Mouse (Mus musculus): ENCODE measurements around the gene Rps6kc1. TPM values are rescaled to one million over a fixed set of nuclear protein-coding genes. Genes with fewer than 3 reads are reported as not detected.

The Rps6kc1 gene
- polyA plus RNA-seq, 1 experiment from 2014 or later = 13.6 TPM

- no peaks in the 10 kb centered on the region for H3K4me1 ChIP-seq (ENCODE audit: control insufficient read depth, insufficient read depth, low read length)
- no peak overlapping the region for H3K9ac ChIP-seq (ENCODE audit: low read depth, low read length)
- H3K27me3 ChIP-seq (ENCODE audit: control insufficient read depth, insufficient read depth, low read length) = no peaks in the 10 kb centered on the region
- H3K4me3 ChIP-seq (ENCODE audit: low read length) = no peak overlapping the region
- no peaks in the 10 kb centered on the region for H3K9me3 ChIP-seq (ENCODE audit: control insufficient read depth, low read length)
- H3K4me2 ChIP-seq (replicated peaks; ENCODE audit: low read depth, low read length) = no peak overlapping the region
- no peak overlapping the region for H3K27ac ChIP-seq (ENCODE audit: low read depth, low read length)
- WGBS = 90% methylated on average over 2 of the region's 2 CpGs
- peaks cover 20% of the 10 kb centered on the region for H3K36me3 ChIP-seq (ENCODE audit: control insufficient read depth, insufficient read depth, low read length)
- ATAC-seq (ENCODE audit: low FRiP score, low TSS enrichment) = no peak
Measured at GRCm38 (mm10) chr1:190888031-190888430, 23.5 kb downstream of the Rps6kc1 start.

- ATAC-seq (ENCODE audit: low FRiP score, low TSS enrichment) = no peak
- no peak overlapping the region for H3K4me3 ChIP-seq (ENCODE audit: low read length)
- no peaks in the 10 kb centered on the region for H3K4me1 ChIP-seq (ENCODE audit: control insufficient read depth, insufficient read depth, low read length)
- no peak overlapping the region for H3K27ac ChIP-seq (ENCODE audit: low read depth, low read length)
- WGBS = 90% methylated on average over 4 of the region's 4 CpGs
- peaks cover 10% of the 10 kb centered on the region; the same call in 1 of the 2 replicates for H3K36me3 ChIP-seq (ENCODE audit: control insufficient read depth, insufficient read depth, low read length)
- no peaks in the 10 kb centered on the region for H3K27me3 ChIP-seq (ENCODE audit: control insufficient read depth, insufficient read depth, low read length)
- H3K9ac ChIP-seq (ENCODE audit: low read depth, low read length) = no peak overlapping the region
- H3K9me3 ChIP-seq (ENCODE audit: control insufficient read depth, low read length) = no peaks in the 10 kb centered on the region
- H3K4me2 ChIP-seq (replicated peaks; ENCODE audit: low read depth, low read length) = no peak overlapping the region
Measured at GRCm38 (mm10) chr1:190886014-190886413, 25.6 kb downstream of the Rps6kc1 start.

GRCm38 (mm10) chr1:190881422-190881821 is 30.1 kb downstream of the Rps6kc1 start:
- ATAC-seq (ENCODE audit: low FRiP score, low TSS enrichment) = no peak
- H3K9me3 ChIP-seq (ENCODE audit: control insufficient read depth, low read length) = no peaks in the 10 kb centered on the region
- H3K27ac ChIP-seq (ENCODE audit: low read depth, low read length) = no peak overlapping the region
- no peak overlapping the region for H3K4me2 ChIP-seq (replicated peaks; ENCODE audit: low read depth, low read length)
- no peaks in the 10 kb centered on the region for H3K27me3 ChIP-seq (ENCODE audit: control insufficient read depth, insufficient read depth, low read length)
- no peak overlapping the region for H3K9ac ChIP-seq (ENCODE audit: low read depth, low read length)
- H3K36me3 ChIP-seq (ENCODE audit: control insufficient read depth, insufficient read depth, low read length) = peaks cover 6% of the 10 kb centered on the region; the same call in 1 of the 2 replicates
- 4% methylated on average over 2 of the region's 2 CpGs for WGBS
- H3K4me3 ChIP-seq (ENCODE audit: low read length) = no peak overlapping the region
- H3K4me1 ChIP-seq (ENCODE audit: control insufficient read depth, insufficient read depth, low read length) = no peaks in the 10 kb centered on the region; the same call in 1 of the 2 replicates

- H3K9me3 ChIP-seq (ENCODE audit: control insufficient read depth, low read length) = no peaks in the 10 kb centered on the region
- ATAC-seq (ENCODE audit: low FRiP score, low TSS enrichment) = no peak
- WGBS = 83% methylated on average over 6 of the region's 6 CpGs
Measured at GRCm38 (mm10) chr1:190880638-190881037, 30.9 kb downstream of the Rps6kc1 start.

GRCm38 (mm10) chr1:190875751-190876150 is 35.8 kb downstream of the Rps6kc1 start:
- H3K4me1 ChIP-seq (ENCODE audit: control insufficient read depth, insufficient read depth, low read length) = no peaks in the 10 kb centered on the region; the same call in 1 of the 2 replicates
- no peak for ATAC-seq (ENCODE audit: low FRiP score, low TSS enrichment)
- H3K36me3 ChIP-seq (ENCODE audit: control insufficient read depth, insufficient read depth, low read length) = peaks cover 2% of the 10 kb centered on the region; the same call in 1 of the 2 replicates
- no peak overlapping the region for H3K4me3 ChIP-seq (ENCODE audit: low read length)
- WGBS = 95% methylated on average over 6 of the region's 6 CpGs
- H3K9ac ChIP-seq (ENCODE audit: low read depth, low read length) = no peak overlapping the region
- H3K27ac ChIP-seq (ENCODE audit: low read depth, low read length) = no peak overlapping the region
- H3K27me3 ChIP-seq (ENCODE audit: control insufficient read depth, insufficient read depth, low read length) = no peaks in the 10 kb centered on the region
- H3K4me2 ChIP-seq (replicated peaks; ENCODE audit: low read depth, low read length) = no peak overlapping the region
- no peaks in the 10 kb centered on the region for H3K9me3 ChIP-seq (ENCODE audit: control insufficient read depth, low read length)

More at GRCm38 (mm10) chr1:190880638-190881037, 30.9 kb downstream of the Rps6kc1 start:
- Histone ChIP-seq H3K4me3 (ENCODE audit: low read length) (no peak overlapping the region), H3K4me1 (ENCODE audit: control insufficient read depth, insufficient read depth, low read length) (no peaks in the 10 kb centered on the region; the same call in 1 of the 2 replicates), H3K4me2 (replicated peaks; ENCODE audit: low read depth, low read length) (no peak overlapping the region), H3K27ac (ENCODE audit: low read depth, low read length) (no peak overlapping the region), H3K9ac (ENCODE audit: low read depth, low read length) (no peak overlapping the region), H3K36me3 (ENCODE audit: control insufficient read depth, insufficient read depth, low read length) (peaks cover 6% of the 10 kb centered on the region; the same call in 1 of the 2 replicates), H3K27me3 (ENCODE audit: control insufficient read depth, insufficient read depth, low read length) (no peaks in the 10 kb centered on the region)

- Histone ChIP-seq H3K27me3 (ENCODE audit: control insufficient read depth, insufficient read depth, low read length) (no peaks in the 10 kb centered on the region), H3K9ac (ENCODE audit: low read depth, low read length) (no peak overlapping the region), H3K27ac (ENCODE audit: low read depth, low read length) (no peak overlapping the region), H3K4me3 (ENCODE audit: low read length) (no peak overlapping the region), H3K4me2 (replicated peaks; ENCODE audit: low read depth, low read length) (no peak overlapping the region), H3K36me3 (ENCODE audit: control insufficient read depth, insufficient read depth, low read length) (peaks cover 2% of the 10 kb centered on the region; the same call in 1 of the 2 replicates), H3K9me3 (ENCODE audit: control insufficient read depth, low read length) (no peaks in the 10 kb centered on the region), H3K4me1 (ENCODE audit: control insufficient read depth, insufficient read depth, low read length) (no peaks in the 10 kb centered on the region; the same call in 1 of the 2 replicates)
- WGBS = 84% methylated on average over 4 of the region's 4 CpGs
- no peak for ATAC-seq (ENCODE audit: low FRiP score, low TSS enrichment)
Measured at GRCm38 (mm10) chr1:190875089-190875488, 36.5 kb downstream of the Rps6kc1 start.

GRCm38 (mm10) chr1:190871068-190871467 is 40.5 kb downstream of the Rps6kc1 start:
- Histone ChIP-seq H3K27ac (ENCODE audit: low read depth, low read length) (no peak overlapping the region), H3K4me2 (replicated peaks; ENCODE audit: low read depth, low read length) (no peak overlapping the region), H3K9me3 (ENCODE audit: control insufficient read depth, low read length) (no peaks in the 10 kb centered on the region), H3K4me1 (ENCODE audit: control insufficient read depth, insufficient read depth, low read length) (no peaks in the 10 kb centered on the region), H3K27me3 (ENCODE audit: control insufficient read depth, insufficient read depth, low read length) (no peaks in the 10 kb centered on the region), H3K36me3 (ENCODE audit: control insufficient read depth, insufficient read depth, low read length) (peaks cover 11% of the 10 kb centered on the region; the same call in 1 of the 2 replicates), H3K9ac (ENCODE audit: low read depth, low read length) (no peak overlapping the region), H3K4me3 (ENCODE audit: low read length) (no peak overlapping the region)
- ATAC-seq (ENCODE audit: low FRiP score, low TSS enrichment) = no peak
- 92% methylated on average over 12 of the region's 12 CpGs for WGBS

GRCm38 (mm10) chr1:190869996-190870395 is 41.6 kb downstream of the Rps6kc1 start:
- H3K27ac ChIP-seq (ENCODE audit: low read depth, low read length) = no peak overlapping the region
- 91% methylated on average over 4 of the region's 4 CpGs for WGBS
- ATAC-seq (ENCODE audit: low FRiP score, low TSS enrichment) = no peak

GRCm38 (mm10) chr1:190868790-190869189 is 42.8 kb downstream of the Rps6kc1 start:
- Histone ChIP-seq H3K27me3 (ENCODE audit: control insufficient read depth, insufficient read depth, low read length) (no peaks in the 10 kb centered on the region), H3K9me3 (ENCODE audit: control insufficient read depth, low read length) (no peaks in the 10 kb centered on the region), H3K27ac (ENCODE audit: low read depth, low read length) (no peak overlapping the region), H3K36me3 (ENCODE audit: control insufficient read depth, insufficient read depth, low read length) (peaks cover 11% of the 10 kb centered on the region; the same call in 1 of the 2 replicates), H3K4me1 (ENCODE audit: control insufficient read depth, insufficient read depth, low read length) (no peaks in the 10 kb centered on the region), H3K9ac (ENCODE audit: low read depth, low read length) (no peak overlapping the region), H3K4me2 (replicated peaks; ENCODE audit: low read depth, low read length) (no peak overlapping the region), H3K4me3 (ENCODE audit: low read length) (no peak overlapping the region)
- no peak for ATAC-seq (ENCODE audit: low FRiP score, low TSS enrichment)
- 87% methylated on average over 3 of the region's 3 CpGs for WGBS

More at GRCm38 (mm10) chr1:190869996-190870395, 41.6 kb downstream of the Rps6kc1 start:
- Histone ChIP-seq H3K36me3 (ENCODE audit: control insufficient read depth, insufficient read depth, low read length) (peaks cover 11% of the 10 kb centered on the region; the same call in 1 of the 2 replicates), H3K27me3 (ENCODE audit: control insufficient read depth, insufficient read depth, low read length) (no peaks in the 10 kb centered on the region), H3K9me3 (ENCODE audit: control insufficient read depth, low read length) (no peaks in the 10 kb centered on the region), H3K4me3 (ENCODE audit: low read length) (no peak overlapping the region), H3K9ac (ENCODE audit: low read depth, low read length) (no peak overlapping the region), H3K4me1 (ENCODE audit: control insufficient read depth, insufficient read depth, low read length) (no peaks in the 10 kb centered on the region), H3K4me2 (replicated peaks; ENCODE audit: low read depth, low read length) (no peak overlapping the region)

Data from kidney, embryonic 14.5 days (tissue).